Mouse (Mus musculus) heart, postnatal 4 days (tissue): ENCODE measurements around the gene Hoxc8. TPM values are rescaled to one million over a fixed set of nuclear protein-coding genes. Genes with fewer than 3 reads are reported as not detected.
A peak's percentile ranks its signal among the peaks of the same experiment; 100 is the strongest.

ENCODE experiments used
- DNase-seq: peaks from one replicate; pipeline ENCODE4 v3.0.0; 2021
- total RNA-seq, 2 experiments: library from RNA; stranded (reverse); gene quantifications; 2 replicates each; pipeline ENCODE4 v1.2.3; 2021

Hoxc8 gene
- total RNA-seq, 2 experiments from 2014 or later, result not detected

- no peak for DNase-seq
Measured at GRCm38 (mm10) chr15:103010112-103010846, 19.9 kb downstream of the Hoxc8 start.

- no peak for DNase-seq
Measured at GRCm38 (mm10) chr15:103010847-103011555, 20.6 kb downstream of the Hoxc8 start.

GRCm38 (mm10) chr15:103011928-103012486, 21.6 kb downstream of the Hoxc8 start:
- no peak for DNase-seq

GRCm38 (mm10) chr15:103013238-103013984, 23.0 kb downstream of the Hoxc8 start:
- peak; percentile 57 for DNase-seq

GRCm38 (mm10) chr15:103014166-103015008, 24.0 kb downstream of the Hoxc8 start:
- DNase-seq, result no peak

GRCm38 (mm10) chr15:103015009-103015399, 24.6 kb downstream of the Hoxc8 start:
- DNase-seq, result no peak

GRCm38 (mm10) chr15:103015406-103016166, 25.2 kb downstream of the Hoxc8 start:
- DNase-seq, result no peak

- DNase-seq, result no peak
Measured at GRCm38 (mm10) chr15:103018636-103019035, 28.2 kb downstream of the Hoxc8 start, which contains the start of gene Hoxc4. Gene Hoxc4 (plus strand): TSS chr15:103018934.

- no peak for DNase-seq
Measured at GRCm38 (mm10) chr15:103020899-103021418, 30.6 kb downstream of the Hoxc8 start.

GRCm38 (mm10) chr15:103021544-103021943, 31.1 kb downstream of the Hoxc8 start:
- no peak for DNase-seq

GRCm38 (mm10) chr15:103024131-103024530, 33.7 kb downstream of the Hoxc8 start:
- DNase-seq, result no peak

- DNase-seq, result no peak
Measured at GRCm38 (mm10) chr15:103027266-103028235, 37.1 kb downstream of the Hoxc8 start.

- no peak for DNase-seq
Measured at GRCm38 (mm10) chr15:103028916-103029512, 38.6 kb downstream of the Hoxc8 start.

GRCm38 (mm10) chr15:103030142-103030541, 39.7 kb downstream of the Hoxc8 start:
- no peak for DNase-seq

- DNase-seq, result no peak
Measured at GRCm38 (mm10) chr15:103032167-103032566, 41.8 kb downstream of the Hoxc8 start.

- no peak for DNase-seq
Measured at GRCm38 (mm10) chr15:103032646-103033575, 42.5 kb downstream of the Hoxc8 start.

GRCm38 (mm10) chr15:103034043-103034806, 43.8 kb downstream of the Hoxc8 start:
- DNase-seq, result no peak
